Mouse (Mus musculus) activated CD4-positive, CD25-positive, alpha-beta regulatory T cell (primary cell): Measurements from ENCODE around the gene Zglp1. TPM values are rescaled to one million over a fixed set of nuclear protein-coding genes. Genes with fewer than 3 reads are reported as not detected.

Experiments used
- polyA plus RNA-seq, 2 experiments: library from polyadenylated mRNA; unstranded; fragments of 100-300 nt; shearing (Covaris generic); gene quantifications; one replicate each; pipeline ENCODE4 v1.2.1; 2017

Zglp1 gene
- under 1 TPM in 1 of 2 experiments, not detected in 1; 0.47 TPM for polyA plus RNA-seq

GRCm38 (mm10) chr9:21067006-21067684 is at the start of gene Zglp1:
TSS of gene Zglp1 (minus strand) at chr9:21067093.

GRCm38 (mm10) chr9:21091707-21092320 is 24.9 kb upstream of the Zglp1 start, which contains the start of the genes Gm38431 and Raver1:
TSS of gene Gm38431 (minus strand) at chr9:21091997.
TSS of gene Raver1 (minus strand) at chr9:21092008.

GRCm38 (mm10) chr9:21073044-21073840 is 6.3 kb upstream of the Zglp1 start, which contains the start of the genes Gm49373 and Fdx1l:
TSS of gene Gm49373 (minus strand) at chr9:21073096.
TSS of gene Fdx1l (minus strand) at chr9:21073614.

GRCm38 (mm10) chr9:21031896-21032351 is 35.0 kb downstream of the Zglp1 start, which contains the start of gene Icam5:
TSS of gene Icam5 (plus strand) at chr9:21032073.

GRCm38 (mm10) chr9:21029291-21030054 is 37.4 kb downstream of the Zglp1 start, which contains the start of gene Icam4:
TSS of gene Icam4 (plus strand) at chr9:21029373.

GRCm38 (mm10) chr9:21015571-21016130 is 51.2 kb downstream of the Zglp1 start, which contains the start of gene Icam1:
TSS of gene Icam1 (plus strand) at chr9:21015985.

Other genes starting within 250 kb of the Zglp1 start
- not detected for gene Rdh8, start 248.6 kb downstream of the Zglp1 start, polyA plus RNA-seq
- gene A230050P20Rik, start 198.5 kb downstream of the Zglp1 start, polyA plus RNA-seq, result 10 to 100 TPM; 41.6 to 48.0 TPM
- 1 to 10 TPM; 1.7 to 3.3 TPM for gene Angptl6, start 187.4 kb downstream of the Zglp1 start, polyA plus RNA-seq
- gene Ppan, start 178.9 kb downstream of the Zglp1 start, polyA plus RNA-seq, result 10 to 100 TPM; 51.5 to 79.7 TPM
- gene Eif3g, start 168.5 kb downstream of the Zglp1 start, polyA plus RNA-seq, result 100 to 1,000 TPM; 206 to 307 TPM
- 10 to 100 TPM; 40.3 to 87.6 TPM for gene Dnmt1, start 107.2 kb downstream of the Zglp1 start, polyA plus RNA-seq
- 10 to 100 TPM in 1 of 2 experiments, 1 to 10 TPM in 1; 8.7 to 17.8 TPM for gene S1pr2, start 90.3 kb downstream of the Zglp1 start, polyA plus RNA-seq
- 100 to 1,000 TPM; 128 to 147 TPM for gene Mrpl4, start 64.4 kb downstream of the Zglp1 start, polyA plus RNA-seq
- gene Icam1, start 51.1 kb downstream of the Zglp1 start, polyA plus RNA-seq, result 100 to 1,000 TPM in 1 of 2 experiments, 10 to 100 TPM in 1; 79.0 to 136 TPM
- gene Icam4, start 37.7 kb downstream of the Zglp1 start, polyA plus RNA-seq, result under 1 TPM; 0.69 to 0.85 TPM
- 1 to 10 TPM; 1.3 to 2.1 TPM for gene Icam5, start 35.0 kb downstream of the Zglp1 start, polyA plus RNA-seq
- under 1 TPM; 0.21 to 0.48 TPM for gene Gm49373, start 6.0 kb upstream of the Zglp1 start, polyA plus RNA-seq
- gene Fdx1l, start 6.5 kb upstream of the Zglp1 start, polyA plus RNA-seq, result 10 to 100 TPM; 22.0 to 35.0 TPM
- 1 to 10 TPM in 1 of 2 experiments, under 1 TPM in 1; 0.77 to 2.0 TPM for gene Gm38431, start 24.9 kb upstream of the Zglp1 start, polyA plus RNA-seq
- 10 to 100 TPM; 53.8 to 73.2 TPM for gene Raver1, start 24.9 kb upstream of the Zglp1 start, polyA plus RNA-seq
- gene Tyk2, start 64.2 kb upstream of the Zglp1 start, polyA plus RNA-seq, result 10 to 100 TPM; 38.3 to 73.3 TPM
- gene Cdc37, start 82.9 kb upstream of the Zglp1 start, polyA plus RNA-seq, result 100 to 1,000 TPM; 257 to 310 TPM
- 1 to 10 TPM in 1 of 2 experiments, under 1 TPM in 1; 0.45 to 3.7 TPM for gene Pde4a, start 98.6 kb upstream of the Zglp1 start, polyA plus RNA-seq
- gene Keap1, start 172.3 kb upstream of the Zglp1 start, polyA plus RNA-seq, result 10 to 100 TPM; 51.6 to 55.5 TPM
- gene S1pr5, start 181.3 kb upstream of the Zglp1 start, polyA plus RNA-seq, result under 1 TPM in 1 of 2 experiments, not detected in 1; 0.06 TPM
- 10 to 100 TPM; 52.8 to 60.8 TPM for gene Atg4d, start 198.2 kb upstream of the Zglp1 start, polyA plus RNA-seq
- 10 to 100 TPM; 19.0 to 38.8 TPM for gene Kri1, start 220.9 kb upstream of the Zglp1 start, polyA plus RNA-seq
- 100 to 1,000 TPM; 105 to 242 TPM for gene Cdkn2d, start 224.3 kb upstream of the Zglp1 start, polyA plus RNA-seq
- gene Ap1m2, start 245.2 kb upstream of the Zglp1 start, polyA plus RNA-seq, result 1 to 10 TPM; 1.9 to 2.8 TPM